Mouse (Mus musculus) frontal cortex, postnatal 14 days (tissue): ENCODE data around the gene Nek6.

Experiments
- DNase-seq, 2 experiments: peaks; one replicate each; pipeline ENCODE4 v3.0.0; 2022; ENCODE audit warnings: low spot score in 2 of 2

Gene Nek6

GRCm38 (mm10) chr2:38578602-38579521, 67.4 kb downstream of the Nek6 start:
- DNase-seq = no peak

GRCm38 (mm10) chr2:38579528-38579927, 68.1 kb downstream of the Nek6 start:
- DNase-seq = no peak

GRCm38 (mm10) chr2:38583982-38584381, 72.5 kb downstream of the Nek6 start:
- DNase-seq = no peak

- DNase-seq = no peak
Measured at GRCm38 (mm10) chr2:38584514-38585378, 73.3 kb downstream of the Nek6 start.

- DNase-seq = no peak
Measured at GRCm38 (mm10) chr2:38585379-38585736, 73.9 kb downstream of the Nek6 start.

GRCm38 (mm10) chr2:38586733-38587132, 75.3 kb downstream of the Nek6 start:
- DNase-seq = no peak

GRCm38 (mm10) chr2:38591751-38592459, 80.5 kb downstream of the Nek6 start:
- peak in 1 of 2 experiments; percentile 15 for DNase-seq

- no peak for DNase-seq
Measured at GRCm38 (mm10) chr2:38594874-38595273, 83.4 kb downstream of the Nek6 start.

GRCm38 (mm10) chr2:38597896-38598295, 86.5 kb downstream of the Nek6 start:
- no peak for DNase-seq

- no peak for DNase-seq
Measured at GRCm38 (mm10) chr2:38598395-38598794, 87.0 kb downstream of the Nek6 start.

GRCm38 (mm10) chr2:38600842-38601241, 89.4 kb downstream of the Nek6 start:
- DNase-seq = no peak

- no peak for DNase-seq
Measured at GRCm38 (mm10) chr2:38607716-38608115, 96.3 kb downstream of the Nek6 start.

GRCm38 (mm10) chr2:38608831-38609309, 97.4 kb downstream of the Nek6 start:
- DNase-seq = no peak

- DNase-seq = no peak
Measured at GRCm38 (mm10) chr2:38609310-38609709, 97.9 kb downstream of the Nek6 start.

- DNase-seq = no peak
Measured at GRCm38 (mm10) chr2:38610161-38610560, 98.7 kb downstream of the Nek6 start.

GRCm38 (mm10) chr2:38612596-38612995, 101.2 kb downstream of the Nek6 start:
- DNase-seq = no peak

- DNase-seq = no peak
Measured at GRCm38 (mm10) chr2:38613576-38613975, 102.1 kb downstream of the Nek6 start.

GRCm38 (mm10) chr2:38614437-38614836, 103.0 kb downstream of the Nek6 start:
- DNase-seq = no peak

- DNase-seq = peak in 1 of 2 experiments; percentile 14
Measured at GRCm38 (mm10) chr2:38616072-38616471, 104.6 kb downstream of the Nek6 start.

GRCm38 (mm10) chr2:38616956-38617872, 105.8 kb downstream of the Nek6 start:
- DNase-seq = no peak

- no peak for DNase-seq
Measured at GRCm38 (mm10) chr2:38619777-38620176, 108.3 kb downstream of the Nek6 start.
